Mouse (Mus musculus): ENCODE measurements around the gene Gnai3. TPM values are rescaled to one million over a fixed set of nuclear protein-coding genes. Genes with fewer than 3 reads are reported as not detected.

The Gnai3 gene
- polyA plus RNA-seq, 1 experiment, result 35.7 TPM

DNA sequence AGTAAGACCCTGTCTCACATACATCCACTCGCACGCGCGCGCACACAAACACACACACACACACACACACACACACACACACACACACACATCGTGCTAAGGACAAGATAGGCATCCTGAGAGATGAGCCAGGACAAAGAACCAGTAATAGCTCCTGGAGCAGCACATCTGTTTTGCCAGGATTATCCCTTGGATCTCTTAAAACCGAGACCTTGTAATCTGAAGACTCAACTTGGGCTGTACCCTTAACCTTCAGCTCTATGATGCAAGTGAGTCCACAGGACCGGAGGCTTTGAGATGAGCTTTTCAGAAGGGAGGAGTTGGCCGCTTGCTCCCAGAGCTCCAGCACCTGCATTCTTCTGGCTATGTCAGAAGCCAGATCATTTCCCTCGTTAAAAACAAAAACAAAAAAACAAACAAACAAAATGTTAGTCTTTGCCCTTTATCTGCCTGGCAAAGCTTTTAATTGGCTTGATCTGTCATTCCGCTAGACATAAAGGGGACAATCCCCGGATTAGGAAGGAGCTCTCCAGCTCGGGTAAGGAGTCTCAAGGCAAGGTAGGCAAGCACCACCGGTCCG is 53.3 kb downstream of the Gnai3 start, which contains the start of gene Gnat2:
Gene Gnat2 (plus strand): TSS at position 254 of the 580 bp plus-strand sequence.
- Histone ChIP-seq H3K27ac (ENCODE audit: control insufficient read depth, insufficient read depth, low read length) (no peak within 1 kb of the TSS), H3K4me1 (replicated peaks; ENCODE audit: control insufficient read depth, insufficient read depth, low read length) (no peaks in the 10 kb centered on the region), H3K27me3 (ENCODE audit: control insufficient read depth, insufficient read depth, low read length) (no peaks in the 10 kb centered on the region), H3K36me3 (ENCODE audit: control insufficient read depth, insufficient read depth, low read length) (no peaks in the 10 kb centered on the region), H3K4me3 (ENCODE audit: control insufficient read depth, insufficient read depth, low read length) (no peak within 1 kb of the TSS)
- 94% methylated on average over 15 of the region's 15 CpGs for WGBS
- no peak for DNase-seq
- TF ChIP-seq POLR2A (IDR thresholded peaks at IDR 0.05; ENCODE audit: control insufficient read depth, extremely low read depth, insufficient read depth, low read length, poor library complexity), result no peak
- no peak for TF ChIP-seq CTCF (IDR thresholded peaks at IDR 0.05; ENCODE audit: borderline replicate concordance, control insufficient read depth, extremely low read depth, insufficient read depth, low read length, poor library complexity)

GRCm38 (mm10) chr3:108092030-108092429 is 53.9 kb downstream of the Gnai3 start:
- no peak for DNase-seq
- H3K4me1 ChIP-seq (replicated peaks; ENCODE audit: control insufficient read depth, insufficient read depth, low read length), result no peaks in the 10 kb centered on the region
- H3K27me3 ChIP-seq (ENCODE audit: control insufficient read depth, insufficient read depth, low read length), result no peaks in the 10 kb centered on the region

DNA sequence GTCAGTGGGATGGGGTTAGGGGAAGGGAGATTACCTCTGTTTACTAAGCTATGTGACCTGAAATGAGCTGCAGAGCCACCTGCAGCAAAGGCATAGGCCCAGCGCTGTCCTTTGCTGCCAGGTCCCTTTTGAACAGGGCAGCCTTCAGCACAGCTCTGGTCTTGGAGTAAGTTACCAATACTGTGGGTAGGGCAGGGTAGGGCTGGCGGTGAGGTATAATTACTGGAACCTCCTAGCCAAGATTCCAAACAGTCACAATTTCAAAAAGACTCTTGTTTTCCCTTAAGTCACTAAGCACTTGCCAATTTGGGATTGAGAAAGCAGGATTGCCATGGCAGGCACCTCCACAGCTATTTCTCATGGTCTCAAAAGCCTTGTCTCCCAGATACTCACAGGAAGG is 55.4 kb downstream of the Gnai3 start:
- Histone ChIP-seq H3K4me3 (ENCODE audit: control insufficient read depth, insufficient read depth, low read length) (no peak overlapping the region), H3K4me1 (replicated peaks; ENCODE audit: control insufficient read depth, insufficient read depth, low read length) (peaks cover 7% of the 10 kb centered on the region), H3K27me3 (ENCODE audit: control insufficient read depth, insufficient read depth, low read length) (no peaks in the 10 kb centered on the region), H3K27ac (ENCODE audit: control insufficient read depth, insufficient read depth, low read length) (no peak overlapping the region), H3K36me3 (ENCODE audit: control insufficient read depth, insufficient read depth, low read length) (no peaks in the 10 kb centered on the region)
- no peak for DNase-seq
- WGBS, result 95% methylated on average over 2 of the region's 2 CpGs
- TF ChIP-seq CTCF (IDR thresholded peaks at IDR 0.05; ENCODE audit: borderline replicate concordance, control insufficient read depth, extremely low read depth, insufficient read depth, low read length, poor library complexity), result no peak
- TF ChIP-seq POLR2A (IDR thresholded peaks at IDR 0.05; ENCODE audit: control insufficient read depth, extremely low read depth, insufficient read depth, low read length, poor library complexity), result no peak

More at GRCm38 (mm10) chr3:108092030-108092429, 53.9 kb downstream of the Gnai3 start:
- no peak overlapping the region for H3K27ac ChIP-seq (ENCODE audit: control insufficient read depth, insufficient read depth, low read length)
- no peaks in the 10 kb centered on the region for H3K36me3 ChIP-seq (ENCODE audit: control insufficient read depth, insufficient read depth, low read length)
- 84% methylated on average over 6 of the region's 6 CpGs for WGBS
- TF ChIP-seq CTCF (IDR thresholded peaks at IDR 0.05; ENCODE audit: borderline replicate concordance, control insufficient read depth, extremely low read depth, insufficient read depth, low read length, poor library complexity) (no peak), POLR2A (IDR thresholded peaks at IDR 0.05; ENCODE audit: control insufficient read depth, extremely low read depth, insufficient read depth, low read length, poor library complexity) (no peak)
- no peak overlapping the region for H3K4me3 ChIP-seq (ENCODE audit: control insufficient read depth, insufficient read depth, low read length)

DNA sequence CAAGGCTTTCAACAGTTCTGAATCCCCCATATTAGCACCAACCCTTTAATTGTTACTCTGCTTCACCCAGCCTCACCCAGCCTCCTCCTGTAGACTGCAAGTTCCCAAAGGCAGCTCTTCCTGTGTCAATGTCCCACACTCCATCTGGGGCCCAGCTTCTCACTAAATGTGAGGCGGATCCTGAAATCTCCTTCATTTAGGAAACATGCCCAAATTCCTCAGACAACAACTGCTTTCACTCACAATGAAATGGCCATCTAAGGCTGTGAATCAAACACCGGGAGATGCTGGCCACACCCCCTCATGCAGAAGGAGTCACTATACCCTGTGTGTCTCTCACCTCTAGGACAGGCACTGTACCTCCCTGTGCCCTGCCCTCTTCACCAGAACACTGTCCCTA is 56.0 kb downstream of the Gnai3 start:
- WGBS, result 91% methylated on average over 2 of the region's 2 CpGs
- H3K36me3 ChIP-seq (ENCODE audit: control insufficient read depth, insufficient read depth, low read length), result no peaks in the 10 kb centered on the region
- H3K4me1 ChIP-seq (replicated peaks; ENCODE audit: control insufficient read depth, insufficient read depth, low read length), result peaks cover 9% of the 10 kb centered on the region
- no peak overlapping the region for H3K27ac ChIP-seq (ENCODE audit: control insufficient read depth, insufficient read depth, low read length)
- H3K4me3 ChIP-seq (ENCODE audit: control insufficient read depth, insufficient read depth, low read length), result no peak overlapping the region
- no peak for DNase-seq
- no peaks in the 10 kb centered on the region for H3K27me3 ChIP-seq (ENCODE audit: control insufficient read depth, insufficient read depth, low read length)
- TF ChIP-seq CTCF (IDR thresholded peaks at IDR 0.05; ENCODE audit: borderline replicate concordance, control insufficient read depth, extremely low read depth, insufficient read depth, low read length, poor library complexity) (no peak), POLR2A (IDR thresholded peaks at IDR 0.05; ENCODE audit: control insufficient read depth, extremely low read depth, insufficient read depth, low read length, poor library complexity) (no peak)

DNA sequence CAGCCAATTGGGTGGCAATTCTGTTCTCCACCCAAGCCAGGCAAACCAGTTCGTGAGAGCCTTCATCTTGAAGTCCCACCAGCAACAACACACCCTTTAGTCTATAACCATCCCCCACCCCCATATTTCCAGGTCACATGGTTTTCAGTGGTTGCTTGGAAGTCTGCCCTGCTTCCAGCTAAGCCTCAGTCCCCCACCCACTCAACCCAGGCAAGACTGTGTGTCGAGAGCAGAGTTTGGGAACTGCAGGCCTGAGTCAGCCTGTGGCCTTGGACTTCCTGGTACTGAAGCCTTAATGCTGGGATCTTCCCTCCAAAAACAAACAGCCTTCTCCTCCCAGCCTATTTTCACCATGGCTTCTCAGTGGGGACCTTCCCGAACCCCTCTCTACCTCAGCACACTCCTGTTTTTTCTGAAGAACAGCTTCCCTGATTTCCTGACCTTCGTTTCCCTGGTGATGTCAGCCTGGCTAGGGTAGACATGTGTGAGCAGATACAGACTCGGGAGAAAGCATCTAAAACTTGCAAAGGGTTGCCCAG is 57.0 kb downstream of the Gnai3 start:
- no peaks in the 10 kb centered on the region for H3K27me3 ChIP-seq (ENCODE audit: control insufficient read depth, insufficient read depth, low read length)

GRCm38 (mm10) chr3:108087329-108087728 is 58.6 kb downstream of the Gnai3 start:
- H3K36me3 ChIP-seq (ENCODE audit: control insufficient read depth, insufficient read depth, low read length), result no peaks in the 10 kb centered on the region
- H3K27me3 ChIP-seq (ENCODE audit: control insufficient read depth, insufficient read depth, low read length), result no peaks in the 10 kb centered on the region
- H3K4me3 ChIP-seq (ENCODE audit: control insufficient read depth, insufficient read depth, low read length), result no peak overlapping the region
- no peak for DNase-seq
- H3K4me1 ChIP-seq (replicated peaks; ENCODE audit: control insufficient read depth, insufficient read depth, low read length), result peaks cover 17% of the 10 kb centered on the region
- 81% methylated on average over 3 of the region's 3 CpGs for WGBS
- no peak overlapping the region for H3K27ac ChIP-seq (ENCODE audit: control insufficient read depth, insufficient read depth, low read length)
- no peak for TF ChIP-seq CTCF (IDR thresholded peaks at IDR 0.05; ENCODE audit: borderline replicate concordance, control insufficient read depth, extremely low read depth, insufficient read depth, low read length, poor library complexity)
- TF ChIP-seq POLR2A (IDR thresholded peaks at IDR 0.05; ENCODE audit: control insufficient read depth, extremely low read depth, insufficient read depth, low read length, poor library complexity), result no peak

More for the DNA sequence above, 57.0 kb downstream of the Gnai3 start:
- TF ChIP-seq CTCF (IDR thresholded peaks at IDR 0.05; ENCODE audit: borderline replicate concordance, control insufficient read depth, extremely low read depth, insufficient read depth, low read length, poor library complexity) (no peak), POLR2A (IDR thresholded peaks at IDR 0.05; ENCODE audit: control insufficient read depth, extremely low read depth, insufficient read depth, low read length, poor library complexity) (no peak)
- DNase-seq, result no peak
- Histone ChIP-seq H3K4me3 (ENCODE audit: control insufficient read depth, insufficient read depth, low read length) (no peak overlapping the region), H3K36me3 (ENCODE audit: control insufficient read depth, insufficient read depth, low read length) (no peaks in the 10 kb centered on the region), H3K27ac (ENCODE audit: control insufficient read depth, insufficient read depth, low read length) (no peak overlapping the region), H3K4me1 (replicated peaks; ENCODE audit: control insufficient read depth, insufficient read depth, low read length) (peaks cover 16% of the 10 kb centered on the region)
- WGBS, result 74% methylated on average over 5 of the region's 5 CpGs
